Mouse (Mus musculus): ENCODE results near the gene Il18bp. TPM values are rescaled to one million over a fixed set of nuclear protein-coding genes. Genes with fewer than 3 reads are reported as not detected.
A peak's percentile ranks its signal among the peaks of the same experiment; 100 is the strongest.

The Il18bp gene
- polyA plus RNA-seq, 1 experiment from 2014 or later: 3.6 TPM

GRCm38 (mm10) chr7:101999461-102000151 lies 18.9 kb downstream of the Il18bp start:
- 95% methylated on average over 15 of the region's 15 CpGs for WGBS

GRCm38 (mm10) chr7:101998194-101998927 lies 20.1 kb downstream of the Il18bp start:
- Histone ChIP-seq H3K9me3 (ENCODE audit: control insufficient read depth, low read depth, low read length) (no peaks in the 10 kb centered on the region), H3K36me3 (ENCODE audit: control insufficient read depth, insufficient read depth, low read length) (peaks cover 94% of the 10 kb centered on the region), H3K4me3 (ENCODE audit: low read depth, low read length) (no peak overlapping the region), H3K27me3 (ENCODE audit: control insufficient read depth, insufficient read depth, low read length) (no peaks in the 10 kb centered on the region), H3K27ac (ENCODE audit: low read length) (no peak overlapping the region), H3K4me1 (ENCODE audit: control insufficient read depth, insufficient read depth, low read length) (no peaks in the 10 kb centered on the region), H3K4me2 (replicated peaks; ENCODE audit: low read depth, low read length) (no peak overlapping the region), H3K9ac (replicated peaks; ENCODE audit: low read depth, low read length) (no peak overlapping the region)
- ATAC-seq (ENCODE audit: insufficient number of reproducible peaks, insufficient read depth, low FRiP score, low read depth): peak; percentile 33; the same call in 1 of the 2 replicates
- 55% methylated on average over 14 of the region's 14 CpGs for WGBS

More at GRCm38 (mm10) chr7:101999461-102000151, 18.9 kb downstream of the Il18bp start:
- Histone ChIP-seq H3K9me3 (ENCODE audit: control insufficient read depth, low read depth, low read length) (no peaks in the 10 kb centered on the region), H3K4me2 (replicated peaks; ENCODE audit: low read depth, low read length) (no peak overlapping the region), H3K27ac (ENCODE audit: low read length) (no peak overlapping the region), H3K27me3 (ENCODE audit: control insufficient read depth, insufficient read depth, low read length) (no peaks in the 10 kb centered on the region), H3K9ac (replicated peaks; ENCODE audit: low read depth, low read length) (no peak overlapping the region), H3K4me3 (ENCODE audit: low read depth, low read length) (no peak overlapping the region), H3K4me1 (ENCODE audit: control insufficient read depth, insufficient read depth, low read length) (no peaks in the 10 kb centered on the region), H3K36me3 (ENCODE audit: control insufficient read depth, insufficient read depth, low read length) (peaks cover 87% of the 10 kb centered on the region)
- ATAC-seq (ENCODE audit: insufficient number of reproducible peaks, insufficient read depth, low FRiP score, low read depth): no peak

- Histone ChIP-seq H3K4me1 (ENCODE audit: control insufficient read depth, insufficient read depth, low read length) (no peaks in the 10 kb centered on the region), H3K36me3 (ENCODE audit: control insufficient read depth, insufficient read depth, low read length) (peaks cover 92% of the 10 kb centered on the region)
- no peak for ATAC-seq (ENCODE audit: insufficient number of reproducible peaks, insufficient read depth, low FRiP score, low read depth)
Measured at GRCm38 (mm10) chr7:101994241-101994640, 24.2 kb downstream of the Il18bp start.

GRCm38 (mm10) chr7:101985081-101985480 lies 33.4 kb downstream of the Il18bp start:
- H3K27ac ChIP-seq (ENCODE audit: low read length): no peak overlapping the region
- ATAC-seq (ENCODE audit: insufficient number of reproducible peaks, insufficient read depth, low FRiP score, low read depth): no peak
- no peaks in the 10 kb centered on the region for H3K27me3 ChIP-seq (ENCODE audit: control insufficient read depth, insufficient read depth, low read length)
- H3K9ac ChIP-seq (replicated peaks; ENCODE audit: low read depth, low read length): no peak overlapping the region
- 86% methylated on average over 3 of the region's 3 CpGs for WGBS
- no peaks in the 10 kb centered on the region for H3K9me3 ChIP-seq (ENCODE audit: control insufficient read depth, low read depth, low read length)
- H3K4me2 ChIP-seq (replicated peaks; ENCODE audit: low read depth, low read length): no peak overlapping the region
- peaks cover 39% of the 10 kb centered on the region for H3K36me3 ChIP-seq (ENCODE audit: control insufficient read depth, insufficient read depth, low read length)
- no peaks in the 10 kb centered on the region for H3K4me1 ChIP-seq (ENCODE audit: control insufficient read depth, insufficient read depth, low read length)
- H3K4me3 ChIP-seq (ENCODE audit: low read depth, low read length): no peak overlapping the region

More at GRCm38 (mm10) chr7:101994241-101994640, 24.2 kb downstream of the Il18bp start:
- Histone ChIP-seq H3K27ac (ENCODE audit: low read length) (no peak overlapping the region), H3K27me3 (ENCODE audit: control insufficient read depth, insufficient read depth, low read length) (no peaks in the 10 kb centered on the region), H3K9me3 (ENCODE audit: control insufficient read depth, low read depth, low read length) (no peaks in the 10 kb centered on the region), H3K4me3 (ENCODE audit: low read depth, low read length) (no peak overlapping the region), H3K9ac (replicated peaks; ENCODE audit: low read depth, low read length) (no peak overlapping the region), H3K4me2 (replicated peaks; ENCODE audit: low read depth, low read length) (no peak overlapping the region)
- 88% methylated on average over 3 of the region's 3 CpGs for WGBS

- Histone ChIP-seq H3K4me1 (ENCODE audit: control insufficient read depth, insufficient read depth, low read length) (no peaks in the 10 kb centered on the region), H3K4me2 (replicated peaks; ENCODE audit: low read depth, low read length) (no peak overlapping the region), H3K4me3 (ENCODE audit: low read depth, low read length) (no peak overlapping the region), H3K9me3 (ENCODE audit: control insufficient read depth, low read depth, low read length) (no peaks in the 10 kb centered on the region), H3K27me3 (ENCODE audit: control insufficient read depth, insufficient read depth, low read length) (no peaks in the 10 kb centered on the region), H3K9ac (replicated peaks; ENCODE audit: low read depth, low read length) (no peak overlapping the region), H3K36me3 (ENCODE audit: control insufficient read depth, insufficient read depth, low read length) (peaks cover 16% of the 10 kb centered on the region; the same call in 1 of the 2 replicates), H3K27ac (ENCODE audit: low read length) (no peak overlapping the region)
- peak; percentile 6; the same call in 1 of the 2 replicates for ATAC-seq (ENCODE audit: insufficient number of reproducible peaks, insufficient read depth, low FRiP score, low read depth)
- WGBS: 63% methylated on average over 1 of the region's 1 CpGs
Measured at GRCm38 (mm10) chr7:101982735-101983134, 35.8 kb downstream of the Il18bp start.

- no peak overlapping the region for H3K4me3 ChIP-seq (ENCODE audit: low read depth, low read length)
- no peaks in the 10 kb centered on the region for H3K9me3 ChIP-seq (ENCODE audit: control insufficient read depth, low read depth, low read length)
- no peak for ATAC-seq (ENCODE audit: insufficient number of reproducible peaks, insufficient read depth, low FRiP score, low read depth)
- H3K9ac ChIP-seq (replicated peaks; ENCODE audit: low read depth, low read length): no peak overlapping the region
- H3K4me1 ChIP-seq (ENCODE audit: control insufficient read depth, insufficient read depth, low read length): peaks cover 18% of the 10 kb centered on the region
- no peaks in the 10 kb centered on the region for H3K36me3 ChIP-seq (ENCODE audit: control insufficient read depth, insufficient read depth, low read length)
- no peaks in the 10 kb centered on the region for H3K27me3 ChIP-seq (ENCODE audit: control insufficient read depth, insufficient read depth, low read length)
- WGBS: 46% methylated on average over 2 of the region's 2 CpGs
- H3K4me2 ChIP-seq (replicated peaks; ENCODE audit: low read depth, low read length): no peak overlapping the region
- H3K27ac ChIP-seq (ENCODE audit: low read length): peak overlapping the region; percentile 2; the same call in 1 of the 2 replicates
Measured at GRCm38 (mm10) chr7:101974505-101974904, 44.0 kb downstream of the Il18bp start.

- no peak overlapping the region for H3K9ac ChIP-seq (replicated peaks; ENCODE audit: low read depth, low read length)
- H3K4me2 ChIP-seq (replicated peaks; ENCODE audit: low read depth, low read length): no peak overlapping the region; the same call in 1 of the 2 replicates
Measured at GRCm38 (mm10) chr7:101973730-101974129, 44.8 kb downstream of the Il18bp start.

GRCm38 (mm10) chr7:101971721-101972120 lies 46.8 kb downstream of the Il18bp start:
- no peaks in the 10 kb centered on the region for H3K9me3 ChIP-seq (ENCODE audit: control insufficient read depth, low read depth, low read length)
- no peak for ATAC-seq (ENCODE audit: insufficient number of reproducible peaks, insufficient read depth, low FRiP score, low read depth)
- peak overlapping the region; percentile 57 for H3K4me2 ChIP-seq (replicated peaks; ENCODE audit: low read depth, low read length)
- H3K9ac ChIP-seq (replicated peaks; ENCODE audit: low read depth, low read length): no peak overlapping the region
- 46% methylated on average over 2 of the region's 2 CpGs for WGBS
- H3K27ac ChIP-seq (ENCODE audit: low read length): peak overlapping the region; percentile 100; the same call in 1 of the 2 replicates
- H3K27me3 ChIP-seq (ENCODE audit: control insufficient read depth, insufficient read depth, low read length): no peaks in the 10 kb centered on the region
- peaks cover 25% of the 10 kb centered on the region for H3K4me1 ChIP-seq (ENCODE audit: control insufficient read depth, insufficient read depth, low read length)
- H3K36me3 ChIP-seq (ENCODE audit: control insufficient read depth, insufficient read depth, low read length): no peaks in the 10 kb centered on the region
- H3K4me3 ChIP-seq (ENCODE audit: low read depth, low read length): peak overlapping the region; percentile 74; the same call in 1 of the 2 replicates

More at GRCm38 (mm10) chr7:101973730-101974129, 44.8 kb downstream of the Il18bp start:
- Histone ChIP-seq H3K36me3 (ENCODE audit: control insufficient read depth, insufficient read depth, low read length) (no peaks in the 10 kb centered on the region), H3K9me3 (ENCODE audit: control insufficient read depth, low read depth, low read length) (no peaks in the 10 kb centered on the region), H3K4me3 (ENCODE audit: low read depth, low read length) (no peak overlapping the region), H3K4me1 (ENCODE audit: control insufficient read depth, insufficient read depth, low read length) (peaks cover 23% of the 10 kb centered on the region), H3K27me3 (ENCODE audit: control insufficient read depth, insufficient read depth, low read length) (no peaks in the 10 kb centered on the region), H3K27ac (ENCODE audit: low read length) (no peak overlapping the region)
- WGBS: 53% methylated on average over 3 of the region's 3 CpGs
- no peak for ATAC-seq (ENCODE audit: insufficient number of reproducible peaks, insufficient read depth, low FRiP score, low read depth)
